Mouse (Mus musculus) intestine, embryonic 14.5 days (tissue): ENCODE data around the gene Eif3a. TPM values are rescaled to one million over a fixed set of nuclear protein-coding genes. Genes with fewer than 3 reads are reported as not detected.

Experiments
- ATAC-seq: fragments of 200-750 bp; cut with Nextera tagmentation; replicated peaks from 2 replicates; pipeline ENCODE4 v1.8.0; 2017; ENCODE audit warnings: low read depth, moderate number of reproducible peaks, moderate TSS enrichment, moderate library complexity; ENCODE audit not compliant: low FRiP score, low TSS enrichment
- DNase-seq: peaks from one replicate; pipeline ENCODE4 v3.0.0-alpha.2; 2018; ENCODE audit warnings: low spot score
- H3K27ac ChIP-seq: fragments of 300-500 bp; sonication (generic); 2 replicates; pipeline ENCODE4 v1.5.1; 2014; ENCODE audit warnings: low read depth, mild to moderate bottlenecking, control low read depth
- H3K27me3 ChIP-seq: fragments of 300-500 bp; sonication (generic); replicated peaks from 2 replicates; pipeline ENCODE4 v1.6.1; 2014; ENCODE audit warnings: low read length, control low read depth; ENCODE audit not compliant: control insufficient read depth, insufficient read depth
- H3K36me3 ChIP-seq: fragments of 300-500 bp; sonication (generic); 2 replicates; pipeline ENCODE4 v1.6.1; 2014; ENCODE audit warnings: low read length, control low read depth; ENCODE audit not compliant: control insufficient read depth, insufficient read depth
- H3K4me1 ChIP-seq: fragments of 300-500 bp; sonication (generic); replicated peaks from 2 replicates; pipeline ENCODE4 v1.6.1; 2014; ENCODE audit warnings: low read length, control low read depth, mixed read lengths; ENCODE audit not compliant: control insufficient read depth, insufficient read depth
- H3K4me2 ChIP-seq: fragments of 300-500 bp; sonication (generic); 2 replicates; pipeline ENCODE4 v1.6.1; 2014; ENCODE audit warnings: low read length
- H3K4me3 ChIP-seq: fragments of 300-500 bp; sonication (generic); 2 replicates; pipeline ENCODE4 v1.5.1; 2014; ENCODE audit warnings: low read depth, low read length, control low read depth, mixed read lengths
- H3K9ac ChIP-seq: fragments of 300-500 bp; sonication (generic); 2 replicates; pipeline ENCODE4 v1.6.1; 2014; ENCODE audit warnings: mild to moderate bottlenecking, low read length
- H3K9me3 ChIP-seq: fragments of 300-500 bp; sonication (generic); 2 replicates; pipeline ENCODE4 v1.6.1; 2016; ENCODE audit warnings: low read length, control low read depth; ENCODE audit not compliant: control insufficient read depth
- WGBS: fragments of 180-500 bp; shearing (Covaris S2); extraction: QIAGEN DNeasy Blood & Tissue Kit; methylation state at CpG from one replicate; pipeline ENCODE4 v1.1.7; 2014; 5-methylcytosine and 5-hydroxymethylcytosine counted together
- polyA plus RNA-seq: library from polyadenylated mRNA; unstranded; fragments of >200 nt; fragmentation: Nextera tagmentation; extraction: Ambion mirVana; gene quantifications from 2 replicates; pipeline ENCODE4 v1.2.1, GENCODE M21; 2014

Gene Eif3a
- polyA plus RNA-seq, 1 experiment from 2014 or later = 168 TPM

DNA sequence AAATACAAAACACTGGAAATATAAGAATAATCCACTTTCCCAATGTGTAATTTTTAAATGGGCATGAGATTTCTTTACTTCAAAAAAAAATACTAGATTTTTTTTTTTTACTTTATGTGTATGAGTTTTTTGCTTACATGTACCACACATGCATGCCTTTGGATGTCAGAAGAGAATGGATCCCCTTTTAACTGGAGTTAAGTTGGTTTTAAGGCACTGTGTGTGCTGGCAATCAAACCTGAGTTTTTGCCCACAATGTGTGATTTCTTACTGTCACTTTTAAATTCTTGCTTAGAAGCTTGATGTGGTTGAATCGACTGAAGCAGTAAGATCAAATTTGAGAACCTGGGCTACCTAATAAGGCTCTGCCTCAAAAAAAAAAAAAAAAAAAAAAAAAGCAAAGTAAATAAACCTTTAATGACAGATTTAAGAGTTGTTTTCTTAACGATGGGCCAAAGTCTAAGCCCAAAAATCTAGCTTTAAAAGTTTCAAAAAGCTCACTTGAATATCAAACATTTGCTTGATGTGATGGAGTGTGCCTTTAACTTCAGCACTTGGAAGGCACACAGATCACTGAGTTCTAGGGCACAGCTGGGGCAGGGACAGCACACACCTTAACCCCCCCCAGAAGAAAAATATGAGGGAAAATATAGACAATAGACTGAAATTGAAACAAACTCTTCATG is 2.9 kb downstream of the Eif3a start:
- H3K9ac ChIP-seq = peak overlapping the region; percentile 20; the same call in 1 of the 2 replicates
- no peak for DNase-seq
- H3K4me2 ChIP-seq = peak overlapping the region; percentile 93
- peak overlapping the region; percentile 98 for H3K4me3 ChIP-seq
- H3K4me1 ChIP-seq = peaks cover 12% of the 10 kb centered on the region; the same call in 1 of the 2 replicates
- H3K36me3 ChIP-seq = no peaks in the 10 kb centered on the region
- no peak overlapping the region for H3K27ac ChIP-seq
- ATAC-seq = no peak
- no peaks in the 10 kb centered on the region for H3K9me3 ChIP-seq
- no peaks in the 10 kb centered on the region for H3K27me3 ChIP-seq
- 41% methylated on average over 2 of the region's 2 CpGs for WGBS

- Histone ChIP-seq H3K27me3 (no peaks in the 10 kb centered on the region), H3K27ac (no peak overlapping the region), H3K9ac (no peak overlapping the region), H3K4me1 (peaks cover 12% of the 10 kb centered on the region; the same call in 1 of the 2 replicates), H3K4me2 (no peak overlapping the region), H3K9me3 (no peaks in the 10 kb centered on the region), H3K4me3 (no peak overlapping the region), H3K36me3 (peaks cover 26% of the 10 kb centered on the region)
- ATAC-seq (no peak), DNase-seq (no peak)
- 56% methylated on average over 1 of the region's 1 CpGs for WGBS
Observed at GRCm38 (mm10) chr19:60784712-60785111, 5.7 kb downstream of the Eif3a start.

DNA sequence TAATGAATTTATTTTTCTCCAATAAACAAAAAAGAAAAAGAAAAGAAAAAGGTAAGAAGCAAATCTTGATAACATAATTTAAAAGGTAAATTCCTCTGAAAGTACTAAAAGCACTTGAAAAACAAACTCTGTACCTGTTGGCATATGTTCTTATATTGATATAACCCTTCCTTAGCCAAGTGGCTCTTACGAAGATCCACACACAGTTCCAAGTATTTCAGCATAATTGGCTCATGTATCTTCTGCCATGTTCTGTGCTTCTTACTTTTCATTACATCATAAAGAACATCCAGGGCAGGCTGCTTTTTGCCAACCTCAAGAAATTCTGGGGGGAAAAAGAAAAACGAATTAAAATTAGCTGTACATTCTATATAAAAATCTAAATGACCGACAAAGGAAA is 8.4 kb downstream of the Eif3a start:
- DNase-seq (no peak), ATAC-seq (no peak)
- Histone ChIP-seq H3K36me3 (peaks cover 47% of the 10 kb centered on the region), H3K9me3 (no peaks in the 10 kb centered on the region), H3K4me2 (no peak overlapping the region), H3K9ac (no peak overlapping the region), H3K27ac (no peak overlapping the region), H3K4me3 (no peak overlapping the region), H3K27me3 (no peaks in the 10 kb centered on the region), H3K4me1 (peaks cover 5% of the 10 kb centered on the region; the same call in 1 of the 2 replicates)
- 86% methylated on average over 3 of the region's 3 CpGs for WGBS

- Histone ChIP-seq H3K4me2 (no peak overlapping the region), H3K4me3 (no peak overlapping the region), H3K27me3 (no peaks in the 10 kb centered on the region), H3K9ac (no peak overlapping the region), H3K4me1 (no peaks in the 10 kb centered on the region), H3K36me3 (peaks cover 95% of the 10 kb centered on the region), H3K9me3 (no peaks in the 10 kb centered on the region), H3K27ac (no peak overlapping the region)
- 88% methylated on average over 6 of the region's 6 CpGs for WGBS
- DNase-seq = no peak
- ATAC-seq = no peak
Observed at GRCm38 (mm10) chr19:60773366-60773765, 17.1 kb downstream of the Eif3a start.

- H3K9me3 ChIP-seq = no peaks in the 10 kb centered on the region
- peaks cover 7% of the 10 kb centered on the region; the same call in 1 of the 2 replicates for H3K4me1 ChIP-seq
- 0 out of 2 replicates have a peak, but pooled peaks cover 8% of the 10 kb centered on the region for H3K27me3 ChIP-seq
- no peak overlapping the region for H3K4me3 ChIP-seq
- H3K4me2 ChIP-seq = no peak overlapping the region
- ATAC-seq = no peak
- H3K27ac ChIP-seq = no peak overlapping the region
- DNase-seq = no peak
- H3K9ac ChIP-seq = no peak overlapping the region
- WGBS = 82% methylated on average over 4 of the region's 4 CpGs
- H3K36me3 ChIP-seq = peaks cover 34% of the 10 kb centered on the region
Observed at GRCm38 (mm10) chr19:60758896-60759835, 31.3 kb downstream of the Eif3a start.

DNA sequence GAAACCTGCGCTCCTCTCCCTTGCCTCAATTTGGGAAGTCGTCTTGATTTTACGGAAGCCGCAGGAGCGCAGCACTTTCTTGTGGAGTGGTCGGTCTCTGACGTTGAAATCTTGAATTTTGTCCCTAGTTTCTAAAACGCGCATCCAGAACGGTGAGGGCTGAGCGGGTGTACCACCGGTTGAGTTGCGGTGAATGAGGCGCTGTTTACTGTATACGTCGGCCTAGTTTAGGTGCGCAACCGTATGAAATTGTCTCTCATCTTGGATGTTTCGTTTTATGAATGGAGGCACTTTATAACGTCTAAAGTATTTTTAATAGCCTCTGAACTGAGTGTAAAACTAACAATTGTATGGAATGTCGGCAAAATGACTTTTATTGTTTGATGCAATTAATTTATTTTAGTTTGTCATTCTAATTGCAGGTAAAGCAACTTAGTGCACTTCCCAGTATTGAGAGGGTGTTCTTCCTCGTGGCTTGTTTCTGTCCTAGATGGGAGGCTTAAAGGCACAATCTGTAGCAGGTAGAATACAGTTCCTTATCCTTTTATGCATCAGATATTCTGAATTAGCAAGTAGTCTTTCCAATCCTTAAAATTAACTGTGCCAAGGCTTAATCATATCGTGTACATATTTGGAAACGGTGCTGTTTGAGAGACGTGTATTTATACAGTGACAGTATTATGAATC is 33.2 kb downstream of the Eif3a start:
- DNase-seq (peak; percentile 72), ATAC-seq (peak; percentile 6; the same call in 1 of the 2 replicates)
- Histone ChIP-seq H3K4me3 (peak overlapping the region; percentile 71), H3K4me2 (peak overlapping the region; percentile 100), H3K27ac (no peak overlapping the region), H3K9me3 (no peaks in the 10 kb centered on the region), H3K9ac (peak overlapping the region; percentile 55), H3K36me3 (peaks cover 14% of the 10 kb centered on the region), H3K27me3 (0 out of 2 replicates have a peak, but pooled peaks cover 8% of the 10 kb centered on the region), H3K4me1 (peaks cover 7% of the 10 kb centered on the region; the same call in 1 of the 2 replicates)
- 6% methylated on average over 25 of the region's 25 CpGs for WGBS

GRCm38 (mm10) chr19:60756192-60757098 is 34.0 kb downstream of the Eif3a start:
- Histone ChIP-seq H3K9me3 (no peaks in the 10 kb centered on the region), H3K27ac (0 out of 2 replicates have a peak overlapping the region, but pooled peaks have one; percentile 22), H3K4me1 (peaks cover 7% of the 10 kb centered on the region; the same call in 1 of the 2 replicates), H3K9ac (peak overlapping the region; percentile 55), H3K4me3 (peak overlapping the region; percentile 71), H3K27me3 (0 out of 2 replicates have a peak, but pooled peaks cover 8% of the 10 kb centered on the region), H3K36me3 (peaks cover 10% of the 10 kb centered on the region), H3K4me2 (peak overlapping the region; percentile 100)
- ATAC-seq (peak; percentile 58), DNase-seq (peak; percentile 74)
- WGBS = under 1% methylated on average over 91 of the region's 115 CpGs
